Mouse (Mus musculus) retina, embryonic 14.5 days (tissue): ENCODE results near the gene Tcfl5.

Experiments
- DNase-seq: peaks from one replicate; pipeline ENCODE4 v3.0.0-alpha.2; 2015; ENCODE audit warnings: low spot score

Tcfl5 gene

GRCm38 (mm10) chr2:180598157-180598705, 44.3 kb downstream of the Tcfl5 start:
- DNase-seq = peak; percentile 55

- DNase-seq = no peak
Measured at GRCm38 (mm10) chr2:180597490-180597889, 45.0 kb downstream of the Tcfl5 start, which contains the start of gene Col9a3. Gene Col9a3 (plus strand): TSS chr2:180597790.

GRCm38 (mm10) chr2:180589123-180589831, 53.2 kb downstream of the Tcfl5 start, which contains the start of gene Ogfr:
Gene Ogfr (plus strand): TSS chr2:180589245.
- DNase-seq = peak; percentile 88

DNA sequence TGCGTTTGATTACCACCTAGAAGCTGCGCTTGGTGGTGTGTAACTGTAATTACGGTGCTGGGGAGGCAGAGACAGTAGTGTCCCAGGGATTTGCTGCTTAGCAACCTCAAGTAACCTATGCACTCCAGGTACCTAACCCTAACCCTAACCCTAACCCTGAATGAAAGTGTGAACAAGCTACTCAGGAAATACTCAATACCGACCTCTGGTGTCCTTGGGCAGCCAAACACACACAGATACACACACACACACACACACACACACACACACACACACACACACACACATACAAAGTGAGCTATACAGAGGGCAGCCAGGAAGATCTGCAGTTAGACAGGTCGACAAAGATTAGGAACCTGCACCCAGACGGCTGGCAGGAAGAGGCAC, 53.8 kb downstream of the Tcfl5 start:
- DNase-seq = no peak

GRCm38 (mm10) chr2:180583154-180583507, 59.4 kb downstream of the Tcfl5 start:
- no peak for DNase-seq

GRCm38 (mm10) chr2:180582481-180583153, 59.9 kb downstream of the Tcfl5 start:
- peak; percentile 99 for DNase-seq

DNA sequence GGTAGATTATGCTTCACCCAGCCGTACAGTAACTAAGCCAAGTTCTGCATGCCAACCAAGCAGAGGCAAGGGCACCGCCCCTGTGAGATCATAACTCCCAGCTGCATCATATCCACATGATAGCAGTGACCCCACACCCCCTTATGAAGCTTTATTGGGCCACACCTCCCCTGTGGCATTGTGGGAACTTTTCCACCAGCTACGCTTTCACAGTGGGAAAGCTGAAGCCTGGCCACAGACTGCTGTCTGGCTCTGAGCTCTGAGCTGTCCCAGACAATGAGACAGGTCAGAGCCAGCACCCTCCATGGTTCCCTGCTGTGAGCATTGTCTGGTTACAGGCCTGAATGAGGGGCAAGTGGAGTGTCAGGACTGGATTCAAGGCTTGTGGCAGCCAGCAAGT, 61.5 kb downstream of the Tcfl5 start, which contains the start of gene Mrgbp:
Gene Mrgbp (plus strand): TSS at position 303 of the 400 bp plus-strand sequence.
- DNase-seq = no peak

- peak; percentile 91 for DNase-seq
Measured at GRCm38 (mm10) chr2:180578686-180579085, 63.8 kb downstream of the Tcfl5 start.

DNA sequence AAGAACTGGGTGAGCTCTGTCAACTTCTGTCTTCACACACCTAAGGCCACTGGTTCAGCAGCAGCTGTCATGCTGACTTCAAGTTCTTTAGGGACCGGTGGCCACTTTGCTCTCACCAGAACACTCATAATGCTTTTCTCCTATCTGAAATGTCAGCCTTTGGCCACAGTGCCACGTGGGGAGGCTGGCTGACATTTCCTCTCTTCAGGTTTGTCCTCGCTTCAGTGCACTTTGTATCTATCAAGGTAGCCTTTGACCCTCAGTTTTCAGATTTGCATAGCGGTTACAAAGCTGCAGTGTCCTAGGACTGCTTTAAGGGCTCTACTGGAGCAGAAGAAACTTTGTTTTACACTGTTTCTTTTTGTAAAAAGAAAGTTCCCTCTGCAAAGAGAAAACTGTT, 66.0 kb downstream of the Tcfl5 start:
- DNase-seq = no peak
